15 mouse cellular contexts compared by ENCODE assay signal in the genomic region with DNA sequence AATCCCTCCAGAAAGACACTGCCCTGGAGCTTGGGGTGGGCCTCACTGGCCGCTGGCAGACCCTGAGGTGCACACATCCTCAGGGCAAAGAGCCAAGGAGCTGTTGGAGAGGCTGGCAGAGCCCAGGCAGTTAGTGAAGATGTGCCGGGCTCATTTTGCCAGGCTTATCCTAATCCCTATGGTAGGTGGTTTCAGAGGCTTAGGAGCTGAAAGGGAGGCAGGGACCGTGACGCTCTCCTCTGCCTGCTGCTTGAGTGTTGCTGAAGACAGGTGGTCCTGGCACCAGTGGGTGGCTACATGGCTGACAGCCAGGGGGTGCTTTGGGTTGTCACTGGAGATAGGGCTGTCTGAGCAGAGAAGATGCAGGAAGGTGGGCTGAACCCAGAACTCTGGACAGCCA. TPM values are rescaled to one million over a fixed set of nuclear protein-coding genes. Genes with fewer than 3 reads are reported as not detected.
DNase-seq lines count a peak whose midpoint lies in the region; ATAC-seq and TF ChIP-seq lines count a peak whose summit lies in the region.
"Had no signal": no experiment of that assay in that cellular context is flagged by ENCODE, and none has a peak within 500 bp of the region (broad histone marks: within the 10 kb centered on the region; RNA-seq: fewer than 3 reads in every experiment).

No protein-coding gene starts in this region.

- H3K9ac ChIP-seq in heart, adult 2 months (ENCODE audit: low read depth, low read length): no peak overlapping the region
- no peak overlapping the region for H3K9ac ChIP-seq in forebrain, postnatal 0 days
- no peak overlapping the region for H3K9ac ChIP-seq in lung, postnatal 0 days (replicated peaks; ENCODE audit: low read depth)
- H3K9ac ChIP-seq: hindbrain, embryonic 12.5 days had no signal

- H3K27me3 ChIP-seq in heart, embryonic 10.5 days (ENCODE audit: insufficient read depth, poor library complexity, severe bottlenecking): peaks cover 60% of the 10 kb centered on the region
- H3K27me3 ChIP-seq in heart, adult 2 months (ENCODE audit: control insufficient read depth, insufficient read depth, low read length): no peaks in the 10 kb centered on the region
- no peaks in the 10 kb centered on the region for H3K27me3 ChIP-seq in forebrain, postnatal 0 days (ENCODE audit: insufficient read depth, low read length)
- H3K27me3 ChIP-seq in lung, postnatal 0 days (replicated peaks; ENCODE audit: insufficient read depth, low read length): no peaks in the 10 kb centered on the region

- peaks cover 11% of the 10 kb centered on the region; the same call in 1 of the 2 replicates for H3K4me1 ChIP-seq in heart, embryonic 10.5 days
- H3K4me1 ChIP-seq in heart, adult 2 months (ENCODE audit: control insufficient read depth, insufficient read depth, low read length): no peaks in the 10 kb centered on the region
- no peaks in the 10 kb centered on the region for H3K4me1 ChIP-seq in forebrain, postnatal 0 days (ENCODE audit: insufficient read depth)
- no peaks in the 10 kb centered on the region for H3K4me1 ChIP-seq in lung, postnatal 0 days (ENCODE audit: insufficient read depth, low read depth, low read length)

- 0 out of 2 replicates have a peak, but pooled peaks cover 3% of the 10 kb centered on the region for H3K9me3 ChIP-seq in heart, embryonic 10.5 days
- H3K9me3 ChIP-seq in forebrain, postnatal 0 days (ENCODE audit: low read length): no peaks in the 10 kb centered on the region
- H3K9me3 ChIP-seq in lung, postnatal 0 days (ENCODE audit: low read length): no peaks in the 10 kb centered on the region

- no peak for ATAC-seq in forebrain, postnatal 0 days
- no peak for ATAC-seq in lung, postnatal 0 days

- no peak for TF ChIP-seq EP300 in heart, adult 2 months (IDR thresholded peaks at IDR 0.05; ENCODE audit: insufficient read depth, low read depth, low read length)
- TF ChIP-seq EP300 in lung, postnatal 0 days (IDR thresholded peaks at IDR 0.05): no peak

- H3K27ac ChIP-seq in heart, embryonic 10.5 days: 0 out of 2 replicates have a peak overlapping the region, but pooled peaks have one; percentile 18
- H3K27ac ChIP-seq in heart, adult 2 months: no peak overlapping the region
- no peak overlapping the region for H3K27ac ChIP-seq in forebrain, postnatal 0 days (ENCODE audit: low read depth, low read length)
- no peak overlapping the region for H3K27ac ChIP-seq in lung, postnatal 0 days (ENCODE audit: low read length)
- H3K27ac ChIP-seq: hindbrain, embryonic 12.5 days; kidney, postnatal 0 days had no signal

- H3K79me2 ChIP-seq in heart, adult 2 months (replicated peaks; ENCODE audit: control insufficient read depth, insufficient read depth, low read length): no peaks in the 10 kb centered on the region

- TF ChIP-seq CTCF in heart, adult 2 months (IDR thresholded peaks at IDR 0.05): no peak
- no peak for TF ChIP-seq CTCF in brain, embryonic 14.5 days (IDR thresholded peaks at IDR 0.05; ENCODE audit: borderline replicate concordance, extremely low read depth, insufficient read depth, insufficient read length)
- TF ChIP-seq CTCF in forebrain, postnatal 0 days (IDR thresholded peaks at IDR 0.05; ENCODE audit: low read depth): no peak
- no peak for TF ChIP-seq CTCF in lung, postnatal 0 days (IDR thresholded peaks at IDR 0.05)

- no peak overlapping the region for H3K4me3 ChIP-seq in heart, embryonic 10.5 days
- no peak overlapping the region for H3K4me3 ChIP-seq in heart, adult 2 months
- no peak overlapping the region for H3K4me3 ChIP-seq in forebrain, postnatal 0 days (ENCODE audit: low read depth, low read length)
- no peak overlapping the region for H3K4me3 ChIP-seq in lung, postnatal 0 days (ENCODE audit: low read depth, low read length)
- H3K4me3 ChIP-seq: hindbrain, embryonic 12.5 days had no signal

- 81% methylated on average over 4 of the region's 4 CpGs for WGBS in heart, embryonic 10.5 days
- WGBS in heart, adult 2 months: 67% methylated on average over 4 of the region's 4 CpGs
- WGBS in forebrain, postnatal 0 days: 18% methylated on average over 4 of the region's 4 CpGs
- WGBS in lung, postnatal 0 days: 59% methylated on average over 4 of the region's 4 CpGs

- TF ChIP-seq POLR2A in heart, adult 2 months (IDR thresholded peaks at IDR 0.05; ENCODE audit: insufficient read depth, low read depth, low read length): no peak
- no peak for TF ChIP-seq POLR2A in brain, embryonic 14.5 days (IDR thresholded peaks at IDR 0.05; ENCODE audit: borderline replicate concordance, extremely low read depth, insufficient read depth, insufficient read length, poor library complexity, severe bottlenecking)

- intact Hi-C loops in heart, adult 2 months (cut with DNase I): no loop called here

- DNase-seq in heart, embryonic 10.5 days (ENCODE audit: low spot score): no peak
- DNase-seq in heart, adult 2 months: no peak
- DNase-seq in layer of hippocampus, adult 9-11 months: peak; percentile 22
- DNase-seq in layer of hippocampus, postnatal 14 days (ENCODE audit: low spot score in 2 of 2): no peak
- DNase-seq in brain, embryonic 14.5 days (ENCODE audit: low read depth): peak; percentile 72
- DNase-seq in forebrain, postnatal 0 days: peak; percentile 20
- DNase-seq in lung, postnatal 0 days (ENCODE audit: low spot score): no peak
- no peak for DNase-seq in lung, postnatal 4 days
- DNase-seq: cerebellum, adult 9-11 months; gastrocnemius, postnatal 36 days; lung, adult 2 months; thymus, adult 2 months had no signal

- no peaks in the 10 kb centered on the region for H3K36me3 ChIP-seq in heart, embryonic 10.5 days
- H3K36me3 ChIP-seq in heart, adult 2 months (ENCODE audit: control insufficient read depth, insufficient read depth, low read length): no peaks in the 10 kb centered on the region
- no peaks in the 10 kb centered on the region for H3K36me3 ChIP-seq in forebrain, postnatal 0 days (ENCODE audit: insufficient read depth)
- H3K36me3 ChIP-seq in lung, postnatal 0 days (ENCODE audit: insufficient read depth, low read length): no peaks in the 10 kb centered on the region
- H3K36me3 ChIP-seq: hindbrain, embryonic 12.5 days had no signal

- H3K4me2 ChIP-seq in forebrain, postnatal 0 days (ENCODE audit: low read depth): no peak overlapping the region
- H3K4me2 ChIP-seq in lung, postnatal 0 days (replicated peaks; ENCODE audit: low read depth, low read length): no peak overlapping the region
- H3K4me2 ChIP-seq: hindbrain, embryonic 12.5 days had no signal

RNA-seq across cellular contexts. Expression of gene Shisal1, which starts 37.4 kb away (rescaled TPM):
- 0.30 and 0.40 TPM in 2 replicates for polyA plus RNA-seq in heart, embryonic 10.5 days (2016; fragmentation: Nextera tagmentation; extraction: Ambion mirVana)
- 1 to 10 TPM; 1.1 to 1.7 TPM for total RNA-seq in heart, adult 2 months (2021)
- 1.00 and 1.8 TPM in 2 replicates for polyA plus RNA-seq in heart, adult 2 months (2012; rRNA removed)
- total RNA-seq in layer of hippocampus, postnatal 14 days (2021): 10 to 100 TPM; 72.1 to 78.7 TPM
- 28.5 and 36.5 TPM in 2 replicates for polyA plus RNA-seq in brain, embryonic 14.5 days (2012; rRNA removed)
- 28.8 and 48.4 TPM in 2 replicates for total RNA-seq in forebrain, postnatal 0 days (2014; rRNA removed)
- polyA plus RNA-seq in forebrain, postnatal 0 days (2015; fragmentation: Nextera tagmentation; extraction: Ambion mirVana): 10.8 and 19.0 TPM in 2 replicates
- 0.06 and 0.08 TPM in 2 replicates for polyA plus RNA-seq in lung, postnatal 0 days (2015; fragmentation: Nextera tagmentation; extraction: Ambion mirVana)
- total RNA-seq: megakaryocyte progenitor cell, adult 5-6 weeks had no signal

Comparison
In these comparisons a context has a peak if more than half of its experiments do, and no peak if none do; other contexts are left out.
1. DNase-seq: peak in layer of hippocampus, adult 9-11 months (single experiment), brain, embryonic 14.5 days (single experiment) and forebrain, postnatal 0 days (single experiment); none in heart, embryonic 10.5 days (single experiment), heart, adult 2 months (0 of 2), layer of hippocampus, postnatal 14 days (0 of 2), lung, postnatal 0 days (single experiment) and lung, postnatal 4 days (0 of 2).